Mouse (Mus musculus) ES-E14 (cell line): ENCODE data around the gene Ugp2. TPM values are rescaled to one million over a fixed set of nuclear protein-coding genes. Genes with fewer than 3 reads are reported as not detected.

Experiments
- DNase-seq: peaks from one replicate; pipeline ENCODE4 v3.0.0-alpha.2; 2013; ENCODE audit warnings: low read depth, low spot score
- H3K27ac ChIP-seq: 2 replicates; pipeline ENCODE4 v1.5.1; 2012; ENCODE audit warnings: low read depth, mild to moderate bottlenecking, low read length, moderate library complexity, mixed read lengths; ENCODE audit not compliant: poor library complexity, insufficient read depth, severe bottlenecking
- H3K36me3 ChIP-seq: 2 replicates; pipeline ENCODE4 v1.6.1; 2012; ENCODE audit warnings: mild to moderate bottlenecking, low read length, moderate library complexity, mixed read lengths; ENCODE audit not compliant: control insufficient read depth, poor library complexity, insufficient read depth, severe bottlenecking
- H3K4me1 ChIP-seq, 2 experiments: fragments of 150-350 bp in 1 of 2; sonication (generic) in 1 of 2; 2 replicates each; pipeline ENCODE4 v1.6.1; 2012; ENCODE audit warnings: low read length in 2 of 2, mild to moderate bottlenecking in 1 of 2, mixed read lengths in 1 of 2; ENCODE audit not compliant: control insufficient read depth in 2 of 2, insufficient read depth in 2 of 2, poor library complexity in 1 of 2
- H3K4me3 ChIP-seq, 2 experiments: fragments of 150-350 bp in 1 of 2; sonication (generic) in 1 of 2; 2 replicates each; pipeline ENCODE4 v1.5.1; 2012; ENCODE audit warnings: low read length in 2 of 2, low read depth in 1 of 2, mild to moderate bottlenecking in 1 of 2, mixed read lengths in 1 of 2; ENCODE audit not compliant: insufficient read depth in 1 of 2, poor library complexity in 1 of 2, severe bottlenecking in 1 of 2
- H3K9ac ChIP-seq: 2 replicates; pipeline ENCODE4 v1.6.1; 2012; ENCODE audit warnings: low read depth, mild to moderate bottlenecking, low read length, mixed read lengths; ENCODE audit not compliant: poor library complexity, insufficient read depth, severe bottlenecking
- H3K9me3 ChIP-seq: fragments of 150-350 bp; sonication (generic); 2 replicates; pipeline ENCODE4 v1.6.1; 2012; ENCODE audit warnings: low read depth, mild to moderate bottlenecking, low read length; ENCODE audit not compliant: control insufficient read depth, insufficient read depth
- CHD2 ChIP-seq: IDR thresholded peaks from 2 replicates; pipeline ENCODE4 v1.6.1; 2014; ENCODE audit warnings: mild to moderate bottlenecking, low read depth, low read length, inconsistent platforms
- HCFC1 ChIP-seq: IDR thresholded peaks from 2 replicates; pipeline ENCODE4 v1.6.1; 2012; ENCODE audit warnings: low read length, inconsistent platforms, borderline replicate concordance; ENCODE audit not compliant: insufficient read depth
- MAFK ChIP-seq: IDR thresholded peaks from 2 replicates; pipeline ENCODE4 v1.6.1; 2014; ENCODE audit warnings: mild to moderate bottlenecking, low read depth, low read length, inconsistent platforms; ENCODE audit not compliant: insufficient read depth
- ZC3H11A ChIP-seq: IDR thresholded peaks from 2 replicates; pipeline ENCODE4 v1.6.1; 2012; ENCODE audit warnings: low read depth, mild to moderate bottlenecking, inconsistent platforms, low read length, borderline replicate concordance
- ZNF384 ChIP-seq: IDR thresholded peaks from 2 replicates; pipeline ENCODE4 v1.6.1; 2012; ENCODE audit warnings: low read depth, low read length, inconsistent platforms
- in situ Hi-C, 2 experiments: fragments of 600-800 bp; cut with MboI; formaldehyde crosslinking; loops; one replicate each; pipeline ENCODE4 v1.15.1; 2025; ENCODE audit warnings: low sequenced_read_pairs in 2 of 2, inconsistent platforms in 1 of 2; ENCODE audit not compliant: unreplicated experiment in 2 of 2
- total RNA-seq: library from RNA; depleted of rRNA; stranded (reverse); fragments of 300-350 nt; gene quantifications from 2 replicates; pipeline ENCODE4 v1.2.3, GENCODE M21; 2012

Ugp2 gene
- total RNA-seq, 1 experiment, result 22.9 TPM

GRCm38 (mm10) chr11:21386790-21387189 is 15.8 kb upstream of the Ugp2 start:
- no peak for TF ChIP-seq HCFC1
- TF ChIP-seq CHD2, result no peak
- TF ChIP-seq MAFK, result no peak
- no peak for TF ChIP-seq ZNF384
- no peak for TF ChIP-seq ZC3H11A
- Histone ChIP-seq H3K9ac (no peak overlapping the region), H3K4me3 (no peak overlapping the region), H3K27ac (no peak overlapping the region), H3K9me3 (no peaks in the 10 kb centered on the region), H3K36me3 (no peaks in the 10 kb centered on the region), H3K4me1 (no peaks in the 10 kb centered on the region)
- no peak for DNase-seq
- in situ Hi-C loops, result no loop called here

- Histone ChIP-seq H3K27ac (no peak overlapping the region), H3K36me3 (no peaks in the 10 kb centered on the region), H3K9me3 (no peaks in the 10 kb centered on the region), H3K9ac (no peak overlapping the region), H3K4me3 (no peak overlapping the region), H3K4me1 (peaks cover 0 to 3% of the 10 kb centered on the region in 2 experiments; a peak in 1 of 4 replicates)
- in situ Hi-C loops, result no loop called here
- TF ChIP-seq ZC3H11A, result no peak
- no peak for TF ChIP-seq ZNF384
- no peak for TF ChIP-seq HCFC1
- TF ChIP-seq CHD2, result no peak
- no peak for TF ChIP-seq MAFK
- no peak for DNase-seq
Measured at GRCm38 (mm10) chr11:21374096-21374495, 3.1 kb upstream of the Ugp2 start.

- Histone ChIP-seq H3K36me3 (no peaks in the 10 kb centered on the region), H3K9me3 (no peaks in the 10 kb centered on the region), H3K27ac (peak overlapping the region; percentile 77), H3K4me3 (peak overlapping the region; percentile 91 to 92), H3K9ac (peak overlapping the region; percentile 90), H3K4me1 (peaks cover 0 to 3% of the 10 kb centered on the region in 2 experiments; a peak in 1 of 4 replicates)
- in situ Hi-C loops, result no loop called here
- peak; percentile 66 for DNase-seq
- TF ChIP-seq MAFK (no peak), ZNF384 (no peak), ZC3H11A (no peak), HCFC1 (no peak)
Measured at GRCm38 (mm10) chr11:21370399-21371121, 441 bp downstream of the Ugp2 start.

GRCm38 (mm10) chr11:21369248-21370016 is 1.6 kb downstream of the Ugp2 start:
- in situ Hi-C loops, result no loop called here
- TF ChIP-seq CHD2 (no peak), MAFK (no peak), ZNF384 (no peak)
- Histone ChIP-seq H3K9ac (no peak overlapping the region), H3K36me3 (no peaks in the 10 kb centered on the region), H3K9me3 (no peaks in the 10 kb centered on the region), H3K4me3 (peak overlapping the region; percentile 91 to 92; a peak in 3 of 4 replicates), H3K4me1 (peaks cover 0 to 3% of the 10 kb centered on the region in 2 experiments; a peak in 1 of 4 replicates), H3K27ac (no peak overlapping the region)
- no peak for DNase-seq
